Mouse (Mus musculus) CH12.LX (cell line): Measurements from ENCODE around the gene Eepd1.

Experiments
- CTCF ChIP-seq, 2 experiments: IDR thresholded peaks in 1 of 2; conservative IDR thresholded peaks in 1 of 2; 2 replicates each; pipeline ENCODE4 v1.5.1; 2011 to 2012; ENCODE audit warnings: low read depth in 2 of 2, low read length in 2 of 2, improper control_type of control experiment in 1 of 2, inconsistent platforms in 1 of 2, mild to moderate bottlenecking in 1 of 2, moderate library complexity in 1 of 2
- E2F4 ChIP-seq: IDR thresholded peaks from 2 replicates; pipeline ENCODE4 v1.6.1; 2011; ENCODE audit warnings: low read depth, low read length, improper control_type of control experiment; ENCODE audit not compliant: insufficient replicate concordance
- EP300 ChIP-seq: IDR thresholded peaks from 2 replicates; pipeline ENCODE4 v1.6.1; 2011; ENCODE audit warnings: low read length, improper control_type of control experiment
- JUND ChIP-seq: conservative IDR thresholded peaks from 2 replicates; pipeline ENCODE4 v1.6.1; 2011; ENCODE audit warnings: low read depth, low read length, improper control_type of control experiment
- MYC ChIP-seq: IDR thresholded peaks from 2 replicates; pipeline ENCODE4 v1.6.1; 2011; ENCODE audit warnings: low read depth, mild to moderate bottlenecking, improper control_type of control experiment, low read length
- NRF1 ChIP-seq: IDR thresholded peaks from 2 replicates; pipeline ENCODE4 v1.6.1; 2014; ENCODE audit warnings: low read depth, mild to moderate bottlenecking, inconsistent platforms, low read length, improper control_type of control experiment, moderate library complexity
- PAX5 ChIP-seq: IDR thresholded peaks from 2 replicates; pipeline ENCODE4 v1.6.1; 2012; ENCODE audit warnings: low read length, inconsistent platforms, mixed read lengths
- USF1 ChIP-seq: IDR thresholded peaks from 2 replicates; pipeline ENCODE4 v1.6.1; 2014; ENCODE audit warnings: low read depth, mild to moderate bottlenecking, inconsistent platforms, low read length, improper control_type of control experiment
- ZC3H11A ChIP-seq: IDR thresholded peaks from 2 replicates; pipeline ENCODE4 v1.6.1; 2012; ENCODE audit warnings: low read depth, mild to moderate bottlenecking, inconsistent platforms, low read length, improper control_type of control experiment
- ZKSCAN1 ChIP-seq: IDR thresholded peaks from 2 replicates; pipeline ENCODE4 v1.6.1; 2012; ENCODE audit warnings: low read depth, inconsistent platforms, low read length, improper control_type of control experiment, borderline replicate concordance

DNA sequence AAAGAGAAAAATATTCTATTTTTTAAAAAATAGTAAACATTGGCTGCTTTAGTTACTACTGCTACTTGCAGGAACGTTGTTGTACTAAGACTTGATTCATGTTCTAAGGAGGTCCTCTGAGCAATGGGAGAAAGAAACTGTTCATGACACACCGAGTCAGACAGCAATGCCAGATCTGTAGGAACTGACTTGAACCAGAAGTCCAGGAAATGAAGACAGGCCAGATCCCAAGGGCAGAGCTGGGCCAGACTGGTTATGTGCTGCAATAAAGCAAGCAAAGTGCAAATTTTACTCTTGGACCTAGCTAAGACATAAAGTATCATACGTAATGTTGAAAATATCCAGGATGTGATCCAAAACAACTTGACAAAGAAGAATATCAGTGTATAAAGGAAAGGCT lies 42.5 kb upstream of the Eepd1 start:
- TF ChIP-seq PAX5 (no peak), E2F4 (no peak), CTCF (conservative IDR thresholded peaks at IDR 0.05 in 1 of 2, IDR thresholded peaks at IDR 0.05 in 1 of 2; ENCODE audit: low read depth in 2 of 2, low read length in 2 of 2) (no peak), NRF1 (no peak), MYC (no peak), ZKSCAN1 (no peak), EP300 (no peak), JUND (no peak), ZC3H11A (no peak), USF1 (no peak)
